Mouse (Mus musculus): ENCODE measurements around the gene Tmem268.

The Tmem268 gene

GRCm38 (mm10) chr4:63558407-63559081, at the start of gene Tmem268:
TSS of gene Tmem268 (plus strand) at chr4:63558781.
- DNase-seq (ENCODE audit: extremely low spot score), result peak; percentile 86

GRCm38 (mm10) chr4:63512921-63513320, 45.7 kb upstream of the Tmem268 start:
- DNase-seq (ENCODE audit: extremely low spot score), result no peak

GRCm38 (mm10) chr4:63514454-63514984, 44.1 kb upstream of the Tmem268 start:
- no peak for DNase-seq (ENCODE audit: extremely low spot score)

GRCm38 (mm10) chr4:63515021-63515420, 43.6 kb upstream of the Tmem268 start:
- no peak for DNase-seq (ENCODE audit: extremely low spot score)

- DNase-seq (ENCODE audit: extremely low spot score), result no peak
Measured at GRCm38 (mm10) chr4:63521813-63522419, 36.7 kb upstream of the Tmem268 start.

- DNase-seq (ENCODE audit: extremely low spot score), result no peak
Measured at GRCm38 (mm10) chr4:63525514-63525913, 33.1 kb upstream of the Tmem268 start.

GRCm38 (mm10) chr4:63528946-63529345, 29.6 kb upstream of the Tmem268 start:
- DNase-seq (ENCODE audit: extremely low spot score), result no peak

- DNase-seq (ENCODE audit: extremely low spot score), result no peak
Measured at GRCm38 (mm10) chr4:63530409-63530808, 28.2 kb upstream of the Tmem268 start.

- no peak for DNase-seq (ENCODE audit: extremely low spot score)
Measured at GRCm38 (mm10) chr4:63537602-63538001, 21.0 kb upstream of the Tmem268 start.

- DNase-seq (ENCODE audit: extremely low spot score), result no peak
Measured at GRCm38 (mm10) chr4:63542209-63542608, 16.4 kb upstream of the Tmem268 start.

- DNase-seq (ENCODE audit: extremely low spot score), result no peak
Measured at GRCm38 (mm10) chr4:63543746-63544493, 14.7 kb upstream of the Tmem268 start.

- DNase-seq (ENCODE audit: extremely low spot score), result peak; percentile 95
Measured at GRCm38 (mm10) chr4:63544494-63545230, 13.9 kb upstream of the Tmem268 start, which contains the start of gene Atp6v1g1. TSS of gene Atp6v1g1 (plus strand) at chr4:63544772.

GRCm38 (mm10) chr4:63545231-63545958, 13.2 kb upstream of the Tmem268 start:
- no peak for DNase-seq (ENCODE audit: extremely low spot score)

- no peak for DNase-seq (ENCODE audit: extremely low spot score)
Measured at GRCm38 (mm10) chr4:63546441-63547055, 12.0 kb upstream of the Tmem268 start.

GRCm38 (mm10) chr4:63547799-63548198, 10.8 kb upstream of the Tmem268 start:
- no peak for DNase-seq (ENCODE audit: extremely low spot score)

GRCm38 (mm10) chr4:63548491-63548890, 10.1 kb upstream of the Tmem268 start:
- no peak for DNase-seq (ENCODE audit: extremely low spot score)

GRCm38 (mm10) chr4:63550908-63551307, 7.7 kb upstream of the Tmem268 start:
- no peak for DNase-seq (ENCODE audit: extremely low spot score)

GRCm38 (mm10) chr4:63552865-63553264, 5.7 kb upstream of the Tmem268 start:
- no peak for DNase-seq (ENCODE audit: extremely low spot score)

- peak; percentile 38 for DNase-seq (ENCODE audit: extremely low spot score)
Measured at GRCm38 (mm10) chr4:63553789-63554576, 4.6 kb upstream of the Tmem268 start.

GRCm38 (mm10) chr4:63554616-63555015, 4.0 kb upstream of the Tmem268 start:
- no peak for DNase-seq (ENCODE audit: extremely low spot score)

Data from embryo, embryonic 9.5 days (tissue).